Mouse (Mus musculus) small intestine, adult 2 months (tissue): ENCODE results near the gene Wnk2. TPM values are rescaled to one million over a fixed set of nuclear protein-coding genes. Genes with fewer than 3 reads are reported as not detected.

Source experiments
- H3K27ac ChIP-seq: fragments of 200-500 bp; 2 replicates; pipeline ENCODE4 v1.5.1; 2012; ENCODE audit warnings: low read depth, low read length, control low read depth, inconsistent platforms; ENCODE audit not compliant: insufficient read depth
- H3K27me3 ChIP-seq: fragments of 200-500 bp; 2 replicates; pipeline ENCODE4 v1.6.1; 2012; ENCODE audit warnings: mild to moderate bottlenecking, moderate library complexity, low read length, inconsistent platforms; ENCODE audit not compliant: control insufficient read depth, insufficient read depth
- H3K36me3 ChIP-seq: fragments of 200-500 bp; 2 replicates; pipeline ENCODE4 v1.6.1; 2012; ENCODE audit warnings: mild to moderate bottlenecking, low read length, control low read depth, inconsistent platforms; ENCODE audit not compliant: control insufficient read depth, insufficient read depth
- H3K4me1 ChIP-seq: fragments of 200-500 bp; 2 replicates; pipeline ENCODE4 v1.6.1; 2012; ENCODE audit warnings: low read length, inconsistent platforms, mixed read lengths; ENCODE audit not compliant: control insufficient read depth, insufficient read depth, insufficient read length
- H3K4me3 ChIP-seq: fragments of 200-500 bp; 2 replicates; pipeline ENCODE4 v1.5.1; 2012; ENCODE audit warnings: low read depth, mild to moderate bottlenecking, control low read depth, inconsistent platforms, low read length, moderate library complexity
- CTCF ChIP-seq: fragments of 200-500 bp; IDR thresholded peaks from 2 replicates; pipeline ENCODE4 v1.5.1; 2012; ENCODE audit warnings: low read depth, mild to moderate bottlenecking, control low read depth, inconsistent platforms, low read length, moderate library complexity, mixed read lengths; ENCODE audit not compliant: insufficient replicate concordance, insufficient read length; ENCODE audit errors: extremely low read depth
- POLR2A ChIP-seq: fragments of 200-500 bp; IDR thresholded peaks from 2 replicates; pipeline ENCODE4 v1.6.1; 2012; ENCODE audit warnings: low read depth, mild to moderate bottlenecking, control low read depth, inconsistent platforms, low read length, moderate library complexity
- WGBS: fragments of 180-500 bp; shearing (Covaris S2); methylation state at CpG from one replicate; pipeline ENCODE4 v1.1.7; 2018; 5-methylcytosine and 5-hydroxymethylcytosine counted together
- polyA plus RNA-seq: library from polyadenylated mRNA; depleted of rRNA; stranded (reverse); fragments of >200 nt; gene quantifications from 2 replicates; pipeline ENCODE4 v1.2.3, GENCODE M21; 2012; rRNA removed

The Wnk2 gene
- polyA plus RNA-seq, result 18.4 and 19.5 TPM in 2 replicates

- TF ChIP-seq POLR2A (no peak), CTCF (no peak)
- peak within 1 kb of the TSS; percentile 83 for H3K4me3 ChIP-seq
- 1% methylated on average over 43 of the region's 43 CpGs for WGBS
- peaks cover 6% of the 10 kb centered on the region; the same call in 1 of the 2 replicates for H3K27me3 ChIP-seq
- H3K27ac ChIP-seq, result no peak within 1 kb of the TSS
- H3K4me1 ChIP-seq, result peaks cover 7% of the 10 kb centered on the region; the same call in 1 of the 2 replicates
- no peaks in the 10 kb centered on the region for H3K36me3 ChIP-seq
Observed at GRCm38 (mm10) chr13:49147858-49148226, at the start of gene Wnk2. Wnk2 (minus strand) TSS chr13:49148014.

- 70% methylated on average over 6 of the region's 6 CpGs for WGBS
- Histone ChIP-seq H3K36me3 (peaks cover 12% of the 10 kb centered on the region), H3K4me3 (no peak overlapping the region), H3K4me1 (no peaks in the 10 kb centered on the region), H3K27me3 (no peaks in the 10 kb centered on the region), H3K27ac (no peak overlapping the region)
- TF ChIP-seq CTCF, result no peak
- no peak for TF ChIP-seq POLR2A
Observed at GRCm38 (mm10) chr13:49196766-49197165, 49.0 kb upstream of the Wnk2 start.

- TF ChIP-seq CTCF, result no peak
- no peak for TF ChIP-seq POLR2A
- no peaks in the 10 kb centered on the region for H3K27me3 ChIP-seq
- WGBS, result 87% methylated on average over 5 of the region's 5 CpGs
Observed at GRCm38 (mm10) chr13:49196211-49196610, 48.4 kb upstream of the Wnk2 start.

GRCm38 (mm10) chr13:49195651-49196050 lies 47.8 kb upstream of the Wnk2 start:
- Histone ChIP-seq H3K27ac (no peak overlapping the region), H3K4me1 (peaks cover 4% of the 10 kb centered on the region; the same call in 1 of the 2 replicates), H3K27me3 (no peaks in the 10 kb centered on the region), H3K4me3 (no peak overlapping the region), H3K36me3 (peaks cover 12% of the 10 kb centered on the region)
- TF ChIP-seq POLR2A (no peak), CTCF (no peak)
- WGBS, result 91% methylated on average over 7 of the region's 7 CpGs

More at GRCm38 (mm10) chr13:49196211-49196610, 48.4 kb upstream of the Wnk2 start:
- Histone ChIP-seq H3K4me1 (no peaks in the 10 kb centered on the region), H3K4me3 (no peak overlapping the region), H3K27ac (no peak overlapping the region), H3K36me3 (peaks cover 12% of the 10 kb centered on the region)

GRCm38 (mm10) chr13:49194811-49195210 lies 47.0 kb upstream of the Wnk2 start:
- 92% methylated on average over 13 of the region's 13 CpGs for WGBS
- TF ChIP-seq POLR2A (no peak), CTCF (no peak)

GRCm38 (mm10) chr13:49193650-49194049 lies 45.8 kb upstream of the Wnk2 start:
- H3K4me3 ChIP-seq, result no peak overlapping the region
- peaks cover 12% of the 10 kb centered on the region for H3K36me3 ChIP-seq
- H3K27me3 ChIP-seq, result no peaks in the 10 kb centered on the region
- H3K27ac ChIP-seq, result no peak overlapping the region
- TF ChIP-seq CTCF (no peak), POLR2A (no peak)
- H3K4me1 ChIP-seq, result peaks cover 10% of the 10 kb centered on the region; the same call in 1 of the 2 replicates
- 96% methylated on average over 17 of the region's 17 CpGs for WGBS

More at GRCm38 (mm10) chr13:49194811-49195210, 47.0 kb upstream of the Wnk2 start:
- H3K4me3 ChIP-seq, result no peak overlapping the region
- no peaks in the 10 kb centered on the region for H3K27me3 ChIP-seq
- H3K36me3 ChIP-seq, result peaks cover 12% of the 10 kb centered on the region
- H3K4me1 ChIP-seq, result peaks cover 10% of the 10 kb centered on the region; the same call in 1 of the 2 replicates
- no peak overlapping the region for H3K27ac ChIP-seq

- Histone ChIP-seq H3K36me3 (peaks cover 12% of the 10 kb centered on the region), H3K4me3 (no peak overlapping the region), H3K4me1 (peaks cover 15% of the 10 kb centered on the region), H3K27ac (no peak overlapping the region), H3K27me3 (no peaks in the 10 kb centered on the region)
- WGBS, result 83% methylated on average over 16 of the region's 16 CpGs
- TF ChIP-seq CTCF (no peak), POLR2A (no peak)
Observed at GRCm38 (mm10) chr13:49192156-49192855, 44.5 kb upstream of the Wnk2 start.
